Mouse (Mus musculus) brain, embryonic 18.5 days (tissue): ENCODE measurements at regions not wholly inside any gene's neighbourhood (a gene's known extent, or its start where the extent isn't known, plus 50 kb on each side); places are given as distances from the start of the nearest gene placed in this dataset.

ENCODE experiments used
- DNase-seq: peaks from one replicate; pipeline ENCODE4 v3.0.0-alpha.2; 2012; ENCODE audit warnings: low read depth, low spot score

GRCm38 (mm10) chr4:131366656-131367055 is 422.5 kb downstream of the Matn1 start:
- no peak for DNase-seq

GRCm38 (mm10) chr4:131372517-131372916 is 428.3 kb downstream of the Matn1 start:
- DNase-seq = no peak

- DNase-seq = no peak
Observed at GRCm38 (mm10) chr4:131373172-131373571, 429.0 kb downstream of the Matn1 start.

GRCm38 (mm10) chr4:131374527-131375290 is 430.5 kb downstream of the Matn1 start:
- DNase-seq = no peak

- no peak for DNase-seq
Observed at GRCm38 (mm10) chr4:131381063-131381462, 436.9 kb downstream of the Matn1 start.

GRCm38 (mm10) chr4:131381529-131381928 is 437.3 kb downstream of the Matn1 start:
- no peak for DNase-seq

- no peak for DNase-seq
Observed at GRCm38 (mm10) chr4:131383862-131384261, 439.7 kb downstream of the Matn1 start.

GRCm38 (mm10) chr4:131386961-131387360 is 442.8 kb downstream of the Matn1 start:
- no peak for DNase-seq

GRCm38 (mm10) chr4:131391119-131391923 is 446.8 kb downstream of the Ptpru start:
- DNase-seq = no peak

GRCm38 (mm10) chr4:131391924-131392297 is 446.2 kb downstream of the Ptpru start:
- DNase-seq = no peak

GRCm38 (mm10) chr4:131392478-131392877 is 445.6 kb downstream of the Ptpru start:
- no peak for DNase-seq

GRCm38 (mm10) chr4:131396226-131396840 is 441.8 kb downstream of the Ptpru start:
- DNase-seq = no peak

- DNase-seq = no peak
Observed at GRCm38 (mm10) chr4:131397161-131397560, 440.9 kb downstream of the Ptpru start.

GRCm38 (mm10) chr4:131400756-131401155 is 437.3 kb downstream of the Ptpru start:
- no peak for DNase-seq

GRCm38 (mm10) chr4:131401255-131401654 is 436.8 kb downstream of the Ptpru start:
- no peak for DNase-seq

GRCm38 (mm10) chr4:131405376-131406017 is 432.6 kb downstream of the Ptpru start:
- peak; percentile 39 for DNase-seq

GRCm38 (mm10) chr4:131407464-131407863 is 430.6 kb downstream of the Ptpru start:
- no peak for DNase-seq

GRCm38 (mm10) chr4:131408644-131409043 is 429.4 kb downstream of the Ptpru start:
- DNase-seq = no peak

- DNase-seq = no peak
Observed at GRCm38 (mm10) chr4:131409805-131410204, 428.3 kb downstream of the Ptpru start.

- DNase-seq = no peak
Observed at GRCm38 (mm10) chr4:131411936-131412335, 426.2 kb downstream of the Ptpru start.

- DNase-seq = no peak
Observed at GRCm38 (mm10) chr4:131413380-131413779, 424.7 kb downstream of the Ptpru start.

GRCm38 (mm10) chr4:131415453-131415852 is 422.6 kb downstream of the Ptpru start:
- DNase-seq = no peak
